Mouse (Mus musculus) frontal cortex, adult (tissue): Measurements from ENCODE around the gene Cyp11a1.

Experiments
- ATAC-seq: cut with Nextera tagmentation; 2 replicates; pipeline ENCODE4 v1.9.2; 2017; ENCODE audit warnings: mild to moderate bottlenecking, moderate library complexity, mixed read lengths; ENCODE audit not compliant: low TSS enrichment

Cyp11a1 gene

GRCm38 (mm10) chr9:58042391-58042790, 36.2 kb downstream of the Cyp11a1 start:
- ATAC-seq = no peak

- ATAC-seq = no peak
Observed at GRCm38 (mm10) chr9:58043496-58044017, 37.3 kb downstream of the Cyp11a1 start.

GRCm38 (mm10) chr9:58044828-58045227, 38.6 kb downstream of the Cyp11a1 start:
- ATAC-seq = no peak

GRCm38 (mm10) chr9:58045646-58046045, 39.4 kb downstream of the Cyp11a1 start:
- ATAC-seq = no peak

GRCm38 (mm10) chr9:58047061-58047460, 40.9 kb downstream of the Cyp11a1 start:
- ATAC-seq = no peak

GRCm38 (mm10) chr9:58048621-58049020, 42.4 kb downstream of the Cyp11a1 start:
- no peak for ATAC-seq

GRCm38 (mm10) chr9:58049186-58049585, 43.0 kb downstream of the Cyp11a1 start:
- no peak for ATAC-seq

GRCm38 (mm10) chr9:58049861-58050260, 43.6 kb downstream of the Cyp11a1 start:
- ATAC-seq = no peak

GRCm38 (mm10) chr9:58051937-58052336, 45.7 kb downstream of the Cyp11a1 start:
- no peak for ATAC-seq

- peak; percentile 83 for ATAC-seq
Observed at GRCm38 (mm10) chr9:58053102-58053501, 46.9 kb downstream of the Cyp11a1 start.

GRCm38 (mm10) chr9:58053544-58053943, 47.3 kb downstream of the Cyp11a1 start:
- no peak for ATAC-seq

GRCm38 (mm10) chr9:58054032-58054431, 47.8 kb downstream of the Cyp11a1 start:
- ATAC-seq = no peak

GRCm38 (mm10) chr9:58055666-58056065, 49.5 kb downstream of the Cyp11a1 start:
- ATAC-seq = no peak

- ATAC-seq = no peak
Observed at GRCm38 (mm10) chr9:58059920-58060319, 53.7 kb downstream of the Cyp11a1 start.

- no peak for ATAC-seq
Observed at GRCm38 (mm10) chr9:58060677-58061667, 54.8 kb downstream of the Cyp11a1 start.

- no peak for ATAC-seq
Observed at GRCm38 (mm10) chr9:58063531-58063930, 57.3 kb downstream of the Cyp11a1 start, which contains the start of gene Stra6. Stra6 (plus strand) TSS chr9:58063788.

GRCm38 (mm10) chr9:58065532-58065931, 59.3 kb downstream of the Cyp11a1 start:
- ATAC-seq = no peak

- ATAC-seq = peak; percentile 50
Observed at GRCm38 (mm10) chr9:58065977-58066730, 59.9 kb downstream of the Cyp11a1 start.

- peak; percentile 84 for ATAC-seq
Observed at GRCm38 (mm10) chr9:58066731-58067095, 60.5 kb downstream of the Cyp11a1 start.

GRCm38 (mm10) chr9:58067546-58067945, 61.3 kb downstream of the Cyp11a1 start:
- peak; percentile 41 for ATAC-seq

GRCm38 (mm10) chr9:58074561-58074960, 68.3 kb downstream of the Cyp11a1 start:
- ATAC-seq = peak; percentile 16; the same call in 1 of the 2 replicates
